Mouse (Mus musculus) left cerebral cortex, postnatal 14 days (tissue): Measurements from ENCODE around the gene Gm5447. TPM values are rescaled to one million over a fixed set of nuclear protein-coding genes. Genes with fewer than 3 reads are reported as not detected.

Experiments
- DNase-seq, 2 experiments: peaks; one replicate each; pipeline ENCODE4 v3.0.0; 2021 to 2022; ENCODE audit warnings: low spot score in 2 of 2, mixed read lengths in 1 of 2
- intact Hi-C: fragments of 180-260 bp; cut with DNase I; formaldehyde crosslinking; loops from one replicate; pipeline ENCODE4 v1.15.1; 2025
- long read RNA-seq, 2 experiments: library from polyadenylated mRNA; stranded (forward); transcript quantifications; one replicate each; pipeline ENCODE4 v2.0.0; 2021
- total RNA-seq, 2 experiments: library from RNA; stranded (reverse); gene quantifications; 2 replicates each; pipeline ENCODE4 v1.2.3; 2021

Gene Gm5447
- total RNA-seq: under 1 TPM in 1 of 2 experiments, not detected in 1; 0.20 TPM
- long read RNA-seq, experiment 1: 0 reads
- long read RNA-seq, experiment 2: 0 reads

DNA sequence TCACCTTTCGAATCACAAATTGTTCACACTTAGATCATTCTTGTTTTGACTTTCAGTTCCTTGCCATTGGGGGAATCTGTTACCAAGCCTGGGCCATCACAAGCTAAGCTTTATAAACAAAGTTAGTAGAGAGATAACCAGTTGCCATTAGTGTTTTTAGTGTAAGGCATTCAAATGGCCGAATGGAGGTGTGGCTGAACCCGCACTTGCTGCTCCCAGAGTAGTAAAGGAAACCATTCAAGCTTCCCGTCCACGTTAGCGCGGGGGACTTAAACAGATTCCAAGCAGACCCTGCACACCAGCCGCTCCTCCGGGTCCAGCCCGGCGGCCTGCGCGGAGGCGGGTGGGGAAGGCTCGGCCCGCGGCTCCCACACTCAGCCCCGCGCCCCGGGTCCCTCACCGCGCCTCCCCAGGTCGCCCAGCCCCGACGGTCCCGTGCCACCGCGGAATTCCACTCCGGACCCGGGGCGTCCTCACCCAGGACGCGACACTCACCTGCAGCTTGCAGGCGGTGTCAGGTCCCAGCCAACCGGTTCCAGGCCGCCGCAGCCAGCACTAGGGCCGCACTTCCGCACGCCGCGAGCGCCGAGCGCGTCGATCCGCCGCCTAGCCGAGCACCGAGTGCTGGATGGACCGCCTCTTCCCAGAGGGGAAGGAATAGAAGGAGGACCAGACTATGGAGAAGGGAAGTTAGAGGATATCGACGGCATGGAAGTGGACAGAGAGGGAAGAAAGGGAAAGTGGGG, at the start of gene Gm5447, which contains the start of gene Exoc2:
Gm5447 (plus strand) TSS at position 704 of the 746 bp plus-strand sequence.
Exoc2 (minus strand) TSS at position 593 of the 746 bp plus-strand sequence.
- intact Hi-C loops: loop anchor here (5.0 kb wide), 1 partner anchor 76 kb away; no protein-coding TSS in a partner anchor
- peak; percentile 76 to 82 for DNase-seq

GRCm38 (mm10) chr13:30924269-30924668, 49.7 kb upstream of the Gm5447 start:
- intact Hi-C loops: no loop called here
- no peak for DNase-seq

- intact Hi-C loops: no loop called here
- DNase-seq: no peak
Measured at GRCm38 (mm10) chr13:30929119-30929518, 44.9 kb upstream of the Gm5447 start.

- intact Hi-C loops: no loop called here
- no peak for DNase-seq
Measured at GRCm38 (mm10) chr13:30931613-30932012, 42.4 kb upstream of the Gm5447 start.

GRCm38 (mm10) chr13:30932972-30933371, 41.0 kb upstream of the Gm5447 start:
- intact Hi-C loops: no loop called here
- no peak for DNase-seq

- intact Hi-C loops: no loop called here
- no peak for DNase-seq
Measured at GRCm38 (mm10) chr13:30945788-30946187, 28.2 kb upstream of the Gm5447 start.

GRCm38 (mm10) chr13:30947129-30947528, 26.9 kb upstream of the Gm5447 start:
- intact Hi-C loops: no loop called here
- DNase-seq: no peak

DNA sequence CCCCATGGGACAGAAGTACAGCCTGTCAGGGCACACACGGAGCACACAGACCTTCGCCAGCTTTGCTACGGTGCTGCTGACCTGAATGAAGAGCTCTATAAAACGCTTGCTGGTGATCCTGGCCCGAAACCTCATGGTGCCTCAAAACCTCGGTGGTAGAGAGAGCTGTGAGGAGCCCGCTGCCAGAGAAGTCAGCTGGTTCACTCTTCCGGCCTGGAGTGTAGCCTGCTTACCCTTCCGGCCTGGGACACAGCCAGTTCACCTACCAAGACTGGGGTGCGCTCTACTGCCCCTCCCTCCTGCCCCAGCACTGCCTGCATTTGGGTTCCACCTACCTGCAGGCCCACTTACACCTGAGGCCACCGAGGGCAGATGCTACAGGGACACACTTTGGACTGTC, 26.5 kb upstream of the Gm5447 start, which contains the start of gene Hus1b:
Hus1b (minus strand) TSS at position 220 of the 400 bp plus-strand sequence.
- intact Hi-C loops: no loop called here
- no peak for DNase-seq

GRCm38 (mm10) chr13:30949181-30949580, 24.8 kb upstream of the Gm5447 start:
- intact Hi-C loops: no loop called here
- DNase-seq: no peak

DNA sequence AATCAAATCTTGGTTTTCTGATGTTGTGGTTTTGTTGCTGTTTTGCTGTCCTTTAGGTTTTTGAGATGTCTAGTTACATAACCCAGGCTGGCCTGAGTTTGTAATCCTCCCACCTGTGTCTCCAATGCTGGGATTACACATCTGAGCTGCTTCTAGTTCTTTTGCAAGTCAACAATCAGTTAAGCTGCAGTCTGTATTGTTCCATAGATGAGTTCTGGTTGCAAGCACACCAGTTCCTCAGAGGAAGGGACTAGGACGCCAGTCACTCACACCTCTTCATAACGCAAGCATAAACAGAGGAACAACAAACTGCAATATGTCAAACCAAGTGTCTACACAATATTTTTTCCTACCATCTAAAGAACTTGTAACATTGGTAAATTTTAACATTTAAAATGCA, 22.0 kb upstream of the Gm5447 start:
- no peak for DNase-seq
- intact Hi-C loops: no loop called here

DNA sequence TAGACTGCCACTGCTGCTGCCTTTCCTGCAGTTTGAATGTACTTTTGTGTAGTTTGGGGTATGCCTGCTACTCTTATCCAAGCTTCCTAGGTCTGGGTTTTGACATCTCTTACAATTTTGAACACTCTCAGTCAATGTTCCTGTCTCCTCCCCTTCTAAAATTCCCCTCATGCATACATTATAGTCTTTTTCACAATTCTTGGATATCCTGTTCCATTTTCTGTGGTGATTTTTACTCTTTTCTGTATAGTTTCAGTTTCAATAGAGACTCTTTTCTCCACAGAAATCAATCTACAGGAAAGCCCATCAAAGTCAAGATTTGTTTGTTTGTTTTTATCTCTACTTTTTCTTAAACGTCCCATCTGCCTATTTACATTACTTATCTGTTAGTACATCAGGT, 20.4 kb upstream of the Gm5447 start:
- no peak for DNase-seq
- intact Hi-C loops: no loop called here

GRCm38 (mm10) chr13:30960714-30961113, 13.3 kb upstream of the Gm5447 start:
- DNase-seq: no peak
- intact Hi-C loops: no loop called here

DNA sequence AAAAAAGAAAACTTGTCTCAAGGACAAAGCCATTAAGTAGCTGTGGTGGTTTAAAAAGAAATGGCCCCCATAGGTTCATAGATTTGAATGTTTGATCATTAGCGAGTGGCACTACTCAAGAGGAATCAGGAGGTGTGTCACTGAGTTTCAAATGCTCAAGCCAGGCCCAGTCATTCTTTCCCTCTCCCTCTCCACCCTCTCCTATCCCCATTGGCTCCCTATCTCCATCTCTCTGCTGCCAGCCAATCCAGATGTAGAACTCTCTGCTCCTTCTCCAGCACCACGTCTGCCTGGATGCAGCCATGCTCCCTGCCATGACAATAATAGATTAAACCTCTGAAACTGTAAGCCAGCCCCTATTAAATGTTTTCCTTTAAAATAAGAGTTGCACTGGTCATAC, 12.1 kb upstream of the Gm5447 start:
- intact Hi-C loops: no loop called here
- no peak for DNase-seq

- DNase-seq: no peak
- intact Hi-C loops: no loop called here
Measured at GRCm38 (mm10) chr13:30966507-30966911, 7.5 kb upstream of the Gm5447 start.

GRCm38 (mm10) chr13:30968311-30968710, 5.7 kb upstream of the Gm5447 start:
- peak in 1 of 2 experiments; percentile 6 for DNase-seq

GRCm38 (mm10) chr13:30971047-30971446, 3.0 kb upstream of the Gm5447 start:
- intact Hi-C loops: loop anchor here (5.0 kb wide), 1 partner anchor 74 kb away; no protein-coding TSS in a partner anchor
- DNase-seq: no peak

More at GRCm38 (mm10) chr13:30968311-30968710, 5.7 kb upstream of the Gm5447 start:
- intact Hi-C loops: no loop called here

DNA sequence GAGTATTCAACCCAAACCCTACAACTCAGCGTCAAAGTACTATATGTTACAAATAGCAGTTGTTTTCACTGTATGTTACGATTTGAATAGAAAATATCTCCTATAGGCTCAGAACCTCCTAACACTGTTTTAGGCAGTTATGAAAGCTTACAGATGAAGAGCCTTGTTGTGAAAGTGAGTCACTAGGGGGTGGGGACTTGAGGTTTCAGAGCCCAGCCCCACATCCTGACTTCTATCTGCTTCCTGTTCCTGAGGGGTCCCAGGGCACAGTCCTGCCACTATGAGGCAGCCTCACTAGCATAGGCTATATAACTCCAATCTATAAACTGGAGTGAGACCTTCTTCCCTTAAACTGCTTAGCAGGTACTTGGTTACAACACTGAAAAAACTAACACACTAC, 1.9 kb upstream of the Gm5447 start:
- intact Hi-C loops: loop anchor here (5.0 kb wide), 1 partner anchor 75 kb away; no protein-coding TSS in a partner anchor
- no peak for DNase-seq

- DNase-seq: no peak
- intact Hi-C loops: loop anchor here (5.0 kb wide), 1 partner anchor 77 kb away; no protein-coding TSS in a partner anchor
Measured at GRCm38 (mm10) chr13:30974247-30974630, 235 bp downstream of the Gm5447 start.

- no peak for DNase-seq
- intact Hi-C loops: no loop called here
Measured at GRCm38 (mm10) chr13:30976536-30977084, 2.6 kb downstream of the Gm5447 start.

DNA sequence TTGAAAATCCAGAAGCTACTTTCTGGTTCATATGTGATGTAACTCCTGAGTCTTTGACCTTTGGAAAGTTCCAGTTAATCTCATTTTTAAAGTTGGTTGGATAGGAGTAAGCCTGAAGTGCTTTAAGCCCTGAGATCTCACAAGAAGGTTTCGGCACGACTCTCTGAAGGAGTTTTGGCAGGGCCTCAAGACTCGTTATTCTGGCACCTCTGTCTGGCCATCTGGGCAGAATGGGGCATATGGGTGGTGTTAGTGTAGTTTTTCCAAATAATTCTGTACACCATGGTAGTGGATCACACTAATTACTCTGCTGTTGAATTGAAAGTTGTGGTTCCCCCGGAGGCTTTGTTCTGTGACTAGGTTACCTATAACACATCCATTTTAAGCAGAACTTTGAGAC, 4.2 kb downstream of the Gm5447 start:
- DNase-seq: peak in 1 of 2 experiments; percentile 51
- intact Hi-C loops: no loop called here

- intact Hi-C loops: no loop called here
- no peak for DNase-seq
Measured at GRCm38 (mm10) chr13:30981666-30982065, 7.7 kb downstream of the Gm5447 start.
